ENCODE assay signal across 13 mouse cellular contexts in genomic region chr1:88668846-88669810, GRCm38 (mm10). TPM values are rescaled to one million over a fixed set of nuclear protein-coding genes. Genes with fewer than 3 reads are reported as not detected.
DNase-seq lines count a peak whose midpoint lies in the region; ATAC-seq and TF ChIP-seq lines count a peak whose summit lies in the region.
"Had no signal": no experiment of that assay in that cellular context is flagged by ENCODE, and none has a peak within 500 bp of the region (broad histone marks: within the 10 kb centered on the region; RNA-seq: fewer than 3 reads in every experiment).

No protein-coding gene starts in this region.

- no peaks in the 10 kb centered on the region for H3K27me3 ChIP-seq in kidney, embryonic 15.5 days
- no peaks in the 10 kb centered on the region for H3K27me3 ChIP-seq in hindbrain, embryonic 15.5 days
- no peaks in the 10 kb centered on the region for H3K27me3 ChIP-seq in neural tube, embryonic 13.5 days
- H3K27me3 ChIP-seq in intestine, postnatal 0 days (replicated peaks; ENCODE audit: control insufficient read depth, insufficient read depth, low read length) = no peaks in the 10 kb centered on the region
- H3K27me3 ChIP-seq: embryonic facial prominence, embryonic 15.5 days; lung, embryonic 15.5 days had no signal

- WGBS in kidney, embryonic 15.5 days = 26% methylated on average over 14 of the region's 14 CpGs
- WGBS in hindbrain, embryonic 15.5 days = 16% methylated on average over 14 of the region's 14 CpGs
- 8% methylated on average over 14 of the region's 14 CpGs for WGBS in neural tube, embryonic 13.5 days
- WGBS in intestine, postnatal 0 days = 58% methylated on average over 14 of the region's 14 CpGs

- ATAC-seq in kidney, embryonic 15.5 days (replicated peaks; ENCODE audit: low FRiP score) = peak; percentile 64; the same call in 1 of the 2 replicates
- no peak for ATAC-seq in hindbrain, embryonic 15.5 days (ENCODE audit: low FRiP score, low read depth)
- ATAC-seq in neural tube, embryonic 13.5 days (ENCODE audit: low read depth) = 0 out of 2 replicates have a peak, but pooled peaks have one; percentile 23
- no peak for ATAC-seq in intestine, postnatal 0 days

- no peaks in the 10 kb centered on the region for H3K9me3 ChIP-seq in kidney, embryonic 15.5 days (replicated peaks)
- H3K9me3 ChIP-seq in hindbrain, embryonic 15.5 days = no peaks in the 10 kb centered on the region
- H3K9me3 ChIP-seq in neural tube, embryonic 13.5 days = no peaks in the 10 kb centered on the region
- no peaks in the 10 kb centered on the region for H3K9me3 ChIP-seq in intestine, postnatal 0 days (ENCODE audit: control insufficient read depth)
- H3K9me3 ChIP-seq: embryonic facial prominence, embryonic 15.5 days; lung, embryonic 15.5 days had no signal

- 0 out of 2 replicates have a peak overlapping the region, but pooled peaks have one; percentile 5 for H3K4me2 ChIP-seq in kidney, embryonic 15.5 days
- H3K4me2 ChIP-seq in hindbrain, embryonic 15.5 days = peak overlapping the region; percentile 4; the same call in 1 of the 2 replicates
- H3K4me2 ChIP-seq in neural tube, embryonic 13.5 days = peak overlapping the region; percentile 22; the same call in 1 of the 2 replicates
- H3K4me2 ChIP-seq in intestine, postnatal 0 days (replicated peaks; ENCODE audit: low read depth) = no peak overlapping the region
- H3K4me2 ChIP-seq: embryonic facial prominence, embryonic 15.5 days; lung, embryonic 15.5 days had no signal

- no peak overlapping the region for H3K4me3 ChIP-seq in kidney, embryonic 15.5 days (replicated peaks)
- no peak overlapping the region for H3K4me3 ChIP-seq in hindbrain, embryonic 15.5 days
- H3K4me3 ChIP-seq in neural tube, embryonic 13.5 days = no peak overlapping the region
- H3K4me3 ChIP-seq in intestine, postnatal 0 days (ENCODE audit: low read depth, low read length) = no peak overlapping the region
- H3K4me3 ChIP-seq: embryonic facial prominence, embryonic 15.5 days; lung, embryonic 15.5 days had no signal

- H3K27ac ChIP-seq in kidney, embryonic 15.5 days = peak overlapping the region; percentile 59
- H3K27ac ChIP-seq in hindbrain, embryonic 15.5 days (replicated peaks) = peak overlapping the region; percentile 44; the same call in 1 of the 2 replicates
- H3K27ac ChIP-seq in neural tube, embryonic 13.5 days (replicated peaks) = peak overlapping the region; percentile 13; the same call in 1 of the 2 replicates
- H3K27ac ChIP-seq in intestine, postnatal 0 days (ENCODE audit: low read depth, low read length) = no peak overlapping the region
- H3K27ac ChIP-seq: embryonic facial prominence, embryonic 15.5 days; lung, embryonic 15.5 days had no signal

- no peaks in the 10 kb centered on the region for H3K36me3 ChIP-seq in kidney, embryonic 15.5 days
- H3K36me3 ChIP-seq in hindbrain, embryonic 15.5 days = no peaks in the 10 kb centered on the region
- no peaks in the 10 kb centered on the region for H3K36me3 ChIP-seq in neural tube, embryonic 13.5 days
- no peaks in the 10 kb centered on the region for H3K36me3 ChIP-seq in intestine, postnatal 0 days (ENCODE audit: control insufficient read depth, insufficient read depth)
- H3K36me3 ChIP-seq: embryonic facial prominence, embryonic 15.5 days; lung, embryonic 15.5 days had no signal

- peaks cover 24% of the 10 kb centered on the region for H3K4me1 ChIP-seq in kidney, embryonic 15.5 days
- H3K4me1 ChIP-seq in hindbrain, embryonic 15.5 days (replicated peaks) = peaks cover 14% of the 10 kb centered on the region
- peaks cover 23% of the 10 kb centered on the region for H3K4me1 ChIP-seq in neural tube, embryonic 13.5 days (replicated peaks)
- H3K4me1 ChIP-seq in intestine, postnatal 0 days (replicated peaks; ENCODE audit: control insufficient read depth, insufficient read depth, low read length) = no peaks in the 10 kb centered on the region
- H3K4me1 ChIP-seq: embryonic facial prominence, embryonic 15.5 days had no signal

- H3K9ac ChIP-seq in kidney, embryonic 15.5 days = no peak overlapping the region
- H3K9ac ChIP-seq in hindbrain, embryonic 15.5 days = no peak overlapping the region
- H3K9ac ChIP-seq in neural tube, embryonic 13.5 days = no peak overlapping the region
- no peak overlapping the region for H3K9ac ChIP-seq in intestine, postnatal 0 days (ENCODE audit: low read depth, low read length)
- H3K9ac ChIP-seq: embryonic facial prominence, embryonic 15.5 days; lung, embryonic 15.5 days had no signal

- DNase-seq in kidney, adult 9 months = no peak
- DNase-seq in embryo, embryonic 9.5 days (ENCODE audit: extremely low spot score) = peak; percentile 49
- no peak for DNase-seq in urinary bladder, postnatal 10 days (ENCODE audit: low spot score)
- no peak for DNase-seq in layer of hippocampus, adult 18-20 months (ENCODE audit: low spot score in 2 of 2)
- DNase-seq: heart, adult 11 months; kidney, adult 8-10 months; thymus, adult 18-20 months had no signal

- no peak for TF ChIP-seq CTCF in intestine, postnatal 0 days (IDR thresholded peaks at IDR 0.05; ENCODE audit: low read depth)

RNA-seq across cellular contexts. Expression of gene Arl4c, which starts 32.9 kb away (rescaled TPM):
- polyA plus RNA-seq in kidney, embryonic 15.5 days (2015; fragmentation: Nextera tagmentation; extraction: Ambion mirVana) = 26.9 and 27.9 TPM in 2 replicates
- 43.6 and 45.3 TPM in 2 replicates for polyA plus RNA-seq in hindbrain, embryonic 15.5 days (2015; fragmentation: Nextera tagmentation; extraction: Ambion mirVana)
- polyA plus RNA-seq in neural tube, embryonic 13.5 days (2015; fragmentation: Nextera tagmentation; extraction: Ambion mirVana) = 38.3 and 39.2 TPM in 2 replicates
- polyA plus RNA-seq in intestine, postnatal 0 days (2015; fragmentation: Nextera tagmentation; extraction: Ambion mirVana) = 2.3 and 2.6 TPM in 2 replicates
- total RNA-seq in layer of hippocampus, adult 18-20 months (2021) = 10 to 100 TPM; 25.2 to 28.2 TPM

Comparison
In these comparisons a context has a peak if more than half of its experiments do, and no peak if none do; other contexts are left out.
1. ATAC-seq: peak in kidney, embryonic 15.5 days (single experiment) and neural tube, embryonic 13.5 days (single experiment); none in hindbrain, embryonic 15.5 days (single experiment) and intestine, postnatal 0 days (single experiment).